9 mouse cellular contexts compared by ENCODE assay signal in genomic region chr13:59531203-59531602, GRCm38 (mm10). TPM values are rescaled to one million over a fixed set of nuclear protein-coding genes. Genes with fewer than 3 reads are reported as not detected.
DNase-seq lines count a peak whose midpoint lies in the region; ATAC-seq and TF ChIP-seq lines count a peak whose summit lies in the region.
"Had no signal": no experiment of that assay in that cellular context is flagged by ENCODE, and none has a peak within 500 bp of the region (broad histone marks: within the 10 kb centered on the region; RNA-seq: fewer than 3 reads in every experiment).

No protein-coding gene starts in this region.

- WGBS in midbrain, postnatal 0 days = 67% methylated on average over 2 of the region's 2 CpGs
- 51% methylated on average over 2 of the region's 2 CpGs for WGBS in midbrain, embryonic 16.5 days
- 93% methylated on average over 2 of the region's 2 CpGs for WGBS in bone marrow, adult 2 months

- ATAC-seq in midbrain, postnatal 0 days (ENCODE audit: low FRiP score) = no peak
- ATAC-seq in midbrain, embryonic 16.5 days = no peak
- ATAC-seq in erythroblast, adult 5-6 weeks (replicated peaks; ENCODE audit: low FRiP score, poor library complexity, severe bottlenecking) = no peak

- H3K9ac ChIP-seq in midbrain, postnatal 0 days (replicated peaks; ENCODE audit: low read length, poor library complexity, severe bottlenecking) = no peak overlapping the region
- no peak overlapping the region for H3K9ac ChIP-seq in midbrain, embryonic 16.5 days (ENCODE audit: low read depth, low read length)
- H3K9ac ChIP-seq: hindbrain, embryonic 13.5 days had no signal

- TF ChIP-seq POLR2A in bone marrow, adult 2 months (IDR thresholded peaks at IDR 0.05; ENCODE audit: borderline replicate concordance, control insufficient read depth, low read depth, low read length) = no peak

- no peaks in the 10 kb centered on the region for H3K4me1 ChIP-seq in midbrain, postnatal 0 days (ENCODE audit: insufficient read depth, low read length)
- no peaks in the 10 kb centered on the region for H3K4me1 ChIP-seq in midbrain, embryonic 16.5 days (ENCODE audit: control insufficient read depth, insufficient read depth, low read length)
- no peaks in the 10 kb centered on the region for H3K4me1 ChIP-seq in bone marrow, adult 2 months (ENCODE audit: control insufficient read depth, insufficient read depth, low read length)
- H3K4me1 ChIP-seq: hindbrain, embryonic 13.5 days had no signal

- no peaks in the 10 kb centered on the region for H3K27me3 ChIP-seq in midbrain, postnatal 0 days (ENCODE audit: insufficient read depth, low read length)
- H3K27me3 ChIP-seq in midbrain, embryonic 16.5 days (ENCODE audit: control insufficient read depth, insufficient read depth, low read depth, low read length) = no peaks in the 10 kb centered on the region
- H3K27me3 ChIP-seq in splenic B cell, adult 2 months (ENCODE audit: control insufficient read depth, insufficient read depth, low read length, poor library complexity, severe bottlenecking) = no peaks in the 10 kb centered on the region
- H3K27me3 ChIP-seq: hindbrain, embryonic 13.5 days had no signal

- H3K4me3 ChIP-seq in midbrain, postnatal 0 days (ENCODE audit: low read depth, low read length) = no peak overlapping the region
- H3K4me3 ChIP-seq in midbrain, embryonic 16.5 days (ENCODE audit: low read depth, low read length) = no peak overlapping the region
- H3K4me3 ChIP-seq in bone marrow, adult 2 months (replicated peaks; ENCODE audit: control insufficient read depth, low read depth, low read length) = no peak overlapping the region
- H3K4me3 ChIP-seq: hindbrain, embryonic 13.5 days had no signal

- TF ChIP-seq CTCF in midbrain, postnatal 0 days (IDR thresholded peaks at IDR 0.05) = peak; percentile 63
- peak; percentile 55; the same call in 1 of the 2 replicates for TF ChIP-seq CTCF in bone marrow, adult 2 months (IDR thresholded peaks at IDR 0.05; ENCODE audit: control insufficient read depth, insufficient read depth, low read length)

- peak; percentile 50 for DNase-seq in heart, postnatal 4 days
- DNase-seq in heart, adult 8-10 months (ENCODE audit: low spot score) = no peak
- DNase-seq in midbrain, postnatal 0 days (ENCODE audit: low spot score) = peak; percentile 35
- peak; percentile 37 for DNase-seq in splenic B cell, adult 2 months (ENCODE audit: low read depth, low spot score)
- DNase-seq in gastrocnemius, postnatal 10 days = no peak

- no peaks in the 10 kb centered on the region for H3K9me3 ChIP-seq in midbrain, postnatal 0 days (ENCODE audit: low read length)
- H3K9me3 ChIP-seq in midbrain, embryonic 16.5 days (replicated peaks; ENCODE audit: control insufficient read depth, low read length, poor library complexity, severe bottlenecking) = no peaks in the 10 kb centered on the region
- H3K9me3 ChIP-seq: hindbrain, embryonic 13.5 days had no signal

- H3K27ac ChIP-seq in midbrain, postnatal 0 days (ENCODE audit: low read depth, low read length) = no peak overlapping the region
- H3K27ac ChIP-seq in midbrain, embryonic 16.5 days (ENCODE audit: low read length) = no peak overlapping the region
- no peak overlapping the region for H3K27ac ChIP-seq in bone marrow, adult 2 months (ENCODE audit: control insufficient read depth, insufficient read depth, low read depth, low read length, poor library complexity)
- H3K27ac ChIP-seq: hindbrain, embryonic 13.5 days had no signal

- H3K4me2 ChIP-seq in midbrain, postnatal 0 days (ENCODE audit: low read depth, low read length, poor library complexity, severe bottlenecking) = no peak overlapping the region
- no peak overlapping the region for H3K4me2 ChIP-seq in midbrain, embryonic 16.5 days (ENCODE audit: low read length)
- H3K4me2 ChIP-seq: hindbrain, embryonic 13.5 days had no signal

- peaks cover 41% of the 10 kb centered on the region for H3K36me3 ChIP-seq in midbrain, postnatal 0 days (ENCODE audit: insufficient read depth, low read length)
- H3K36me3 ChIP-seq in midbrain, embryonic 16.5 days (ENCODE audit: control insufficient read depth, insufficient read depth, low read length) = peaks cover 19% of the 10 kb centered on the region
- no peaks in the 10 kb centered on the region; the same call in 1 of the 2 replicates for H3K36me3 ChIP-seq in splenic B cell, adult 2 months (ENCODE audit: control insufficient read depth, insufficient read depth, low read length, poor library complexity, severe bottlenecking)

RNA-seq across cellular contexts. Expression of gene Agtpbp1, which starts 53.8 kb away (rescaled TPM):
- 10 to 100 TPM; 38.2 to 38.7 TPM for total RNA-seq in heart, postnatal 4 days (2021)
- total RNA-seq in heart, adult 8-10 months (2022) = 100 to 1,000 TPM; 109 to 172 (median 146) TPM
- 125 and 129 TPM in 2 replicates for total RNA-seq in midbrain, postnatal 0 days (2014; rRNA removed)
- 70.8 and 74.0 TPM in 2 replicates for polyA plus RNA-seq in midbrain, postnatal 0 days (2015; fragmentation: Nextera tagmentation; extraction: Ambion mirVana)
- 73.9 and 76.0 TPM in 2 replicates for polyA plus RNA-seq in midbrain, embryonic 16.5 days (2015; fragmentation: Nextera tagmentation; extraction: Ambion mirVana)
- 18.0 and 56.6 TPM in 2 replicates for polyA plus RNA-seq in bone marrow, adult 2 months (2011; ENCODE audit: insufficient read depth, insufficient read length, low replicate concordance, missing spikeins)
- total RNA-seq in erythroblast, adult 5-6 weeks (2015; ENCODE audit: low replicate concordance) = 10.9 and 13.6 TPM in 2 replicates
- 28.9 and 35.5 TPM in 2 replicates for total RNA-seq in erythroblast, adult 5-6 weeks (2017; ENCODE audit: low replicate concordance)
- 10 to 100 TPM; 29.9 to 33.6 TPM for total RNA-seq in gastrocnemius, postnatal 10 days (2021)

RNA-seq across cellular contexts. Expression of gene Naa35, which starts 53.9 kb away (rescaled TPM):
- 10 to 100 TPM; 81.9 to 98.9 TPM for total RNA-seq in heart, postnatal 4 days (2021)
- total RNA-seq in heart, adult 8-10 months (2022) = 10 to 100 TPM; 77.4 to 98.8 (median 91.4) TPM
- 47.2 and 72.9 TPM in 2 replicates for total RNA-seq in midbrain, postnatal 0 days (2014; rRNA removed)
- 109 and 117 TPM in 2 replicates for polyA plus RNA-seq in midbrain, postnatal 0 days (2015; fragmentation: Nextera tagmentation; extraction: Ambion mirVana)
- polyA plus RNA-seq in midbrain, embryonic 16.5 days (2015; fragmentation: Nextera tagmentation; extraction: Ambion mirVana) = 148 and 165 TPM in 2 replicates
- polyA plus RNA-seq in bone marrow, adult 2 months (2011; ENCODE audit: insufficient read depth, insufficient read length, low replicate concordance, missing spikeins) = 33.4 and 94.8 TPM in 2 replicates
- 9.4 and 44.6 TPM in 2 replicates for total RNA-seq in erythroblast, adult 5-6 weeks (2015; ENCODE audit: low replicate concordance)
- total RNA-seq in erythroblast, adult 5-6 weeks (2017; ENCODE audit: low replicate concordance) = 17.1 and 31.0 TPM in 2 replicates
- 10 to 100 TPM; 27.7 to 34.8 TPM for total RNA-seq in gastrocnemius, postnatal 10 days (2021)

Comparison
In these comparisons a context has a peak if more than half of its experiments do, and no peak if none do; other contexts are left out.
1. DNase-seq: peak in heart, postnatal 4 days (single experiment), midbrain, postnatal 0 days (single experiment) and splenic B cell, adult 2 months (single experiment); none in heart, adult 8-10 months (single experiment) and gastrocnemius, postnatal 10 days (single experiment).